Mouse (Mus musculus) cortical plate, adult 2 months (tissue): ENCODE measurements around the gene Kifc5b.

Experiments used
- CTCF ChIP-seq: fragments of 200-500 bp; IDR thresholded peaks from 2 replicates; pipeline ENCODE4 v1.5.1; 2011; ENCODE audit warnings: mild to moderate bottlenecking, control low read depth, low read length; ENCODE audit not compliant: insufficient read depth; ENCODE audit errors: extremely low read depth
- POLR2A ChIP-seq: fragments of 200-500 bp; IDR thresholded peaks from 2 replicates; pipeline ENCODE4 v1.6.1; 2011; ENCODE audit warnings: mild to moderate bottlenecking, low read length, control low read depth; ENCODE audit not compliant: insufficient read depth; ENCODE audit errors: extremely low read depth

DNA sequence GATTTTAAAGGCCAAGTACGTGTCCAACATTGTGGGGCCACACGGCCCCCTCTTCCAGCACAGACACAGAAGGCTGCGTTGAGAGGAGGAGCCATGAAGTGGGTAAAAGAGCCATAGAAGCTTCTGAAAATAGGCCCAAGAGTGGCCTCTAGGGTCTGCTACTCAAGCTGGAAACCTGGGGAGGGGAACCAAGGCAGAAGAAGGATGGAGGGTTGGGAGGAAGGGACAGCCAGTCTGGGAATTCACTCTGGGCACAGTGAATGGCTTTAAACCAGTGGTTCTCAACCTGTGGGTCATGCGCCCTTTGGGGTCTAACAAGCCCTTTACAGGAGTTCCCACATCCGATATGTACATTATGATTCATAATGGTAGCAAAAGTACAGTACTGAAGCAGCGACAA, 52.4 kb downstream of the Kifc5b start:
- TF ChIP-seq CTCF = no peak
- TF ChIP-seq POLR2A = no peak
